Mouse (Mus musculus): ENCODE data around the gene Mfsd2b. TPM values are rescaled to one million over a fixed set of nuclear protein-coding genes. Genes with fewer than 3 reads are reported as not detected.

Gene Mfsd2b
- polyA plus RNA-seq, 1 experiment from 2014 or later, result 0.76 TPM

- Histone ChIP-seq H3K4me3 (ENCODE audit: low read length) (no peak overlapping the region), H3K27me3 (ENCODE audit: control insufficient read depth, insufficient read depth, low read length) (no peaks in the 10 kb centered on the region), H3K4me2 (ENCODE audit: low read depth, low read length) (no peak overlapping the region), H3K4me1 (ENCODE audit: control insufficient read depth, insufficient read depth, low read length) (no peaks in the 10 kb centered on the region), H3K9ac (ENCODE audit: low read length) (no peak overlapping the region), H3K9me3 (replicated peaks; ENCODE audit: control insufficient read depth, low read length) (no peaks in the 10 kb centered on the region), H3K36me3 (ENCODE audit: control insufficient read depth, insufficient read depth) (peaks cover 28% of the 10 kb centered on the region), H3K27ac (ENCODE audit: low read length) (no peak overlapping the region)
- WGBS, result 72% methylated on average over 2 of the region's 2 CpGs
- no peak for ATAC-seq (replicated peaks; ENCODE audit: extremely low read depth, insufficient read depth, low FRiP score)
Observed at GRCm38 (mm10) chr12:4882086-4882485, 7.9 kb upstream of the Mfsd2b start.

GRCm38 (mm10) chr12:4879048-4879447, 4.9 kb upstream of the Mfsd2b start:
- peaks cover 9% of the 10 kb centered on the region for H3K4me1 ChIP-seq (ENCODE audit: control insufficient read depth, insufficient read depth, low read length)
- no peak overlapping the region for H3K27ac ChIP-seq (ENCODE audit: low read length)
- H3K9me3 ChIP-seq (replicated peaks; ENCODE audit: control insufficient read depth, low read length), result no peaks in the 10 kb centered on the region
- H3K4me2 ChIP-seq (ENCODE audit: low read depth, low read length), result no peak overlapping the region
- H3K27me3 ChIP-seq (ENCODE audit: control insufficient read depth, insufficient read depth, low read length), result no peaks in the 10 kb centered on the region
- no peak overlapping the region for H3K4me3 ChIP-seq (ENCODE audit: low read length)
- WGBS, result 93% methylated on average over 5 of the region's 5 CpGs
- no peak for ATAC-seq (replicated peaks; ENCODE audit: extremely low read depth, insufficient read depth, low FRiP score)
- no peak overlapping the region for H3K9ac ChIP-seq (ENCODE audit: low read length)
- H3K36me3 ChIP-seq (ENCODE audit: control insufficient read depth, insufficient read depth), result peaks cover 28% of the 10 kb centered on the region

GRCm38 (mm10) chr12:4878296-4878783, 4.2 kb upstream of the Mfsd2b start:
- H3K36me3 ChIP-seq (ENCODE audit: control insufficient read depth, insufficient read depth), result peaks cover 25% of the 10 kb centered on the region
- H3K4me3 ChIP-seq (ENCODE audit: low read length), result no peak overlapping the region
- 72% methylated on average over 9 of the region's 9 CpGs for WGBS
- H3K4me1 ChIP-seq (ENCODE audit: control insufficient read depth, insufficient read depth, low read length), result peaks cover 15% of the 10 kb centered on the region
- no peaks in the 10 kb centered on the region for H3K27me3 ChIP-seq (ENCODE audit: control insufficient read depth, insufficient read depth, low read length)
- H3K9ac ChIP-seq (ENCODE audit: low read length), result no peak overlapping the region
- no peak for ATAC-seq (replicated peaks; ENCODE audit: extremely low read depth, insufficient read depth, low FRiP score)
- H3K27ac ChIP-seq (ENCODE audit: low read length), result no peak overlapping the region
- H3K4me2 ChIP-seq (ENCODE audit: low read depth, low read length), result no peak overlapping the region
- no peaks in the 10 kb centered on the region for H3K9me3 ChIP-seq (replicated peaks; ENCODE audit: control insufficient read depth, low read length)

GRCm38 (mm10) chr12:4875623-4876022, 1.5 kb upstream of the Mfsd2b start:
- Histone ChIP-seq H3K27ac (ENCODE audit: low read length) (no peak overlapping the region), H3K36me3 (ENCODE audit: control insufficient read depth, insufficient read depth) (peaks cover 12% of the 10 kb centered on the region), H3K4me2 (ENCODE audit: low read depth, low read length) (no peak overlapping the region), H3K4me1 (ENCODE audit: control insufficient read depth, insufficient read depth, low read length) (peaks cover 15% of the 10 kb centered on the region), H3K27me3 (ENCODE audit: control insufficient read depth, insufficient read depth, low read length) (no peaks in the 10 kb centered on the region), H3K4me3 (ENCODE audit: low read length) (no peak overlapping the region), H3K9me3 (replicated peaks; ENCODE audit: control insufficient read depth, low read length) (no peaks in the 10 kb centered on the region), H3K9ac (ENCODE audit: low read length) (no peak overlapping the region)
- WGBS, result 86% methylated on average over 8 of the region's 8 CpGs
- no peak for ATAC-seq (replicated peaks; ENCODE audit: extremely low read depth, insufficient read depth, low FRiP score)

GRCm38 (mm10) chr12:4873531-4873930, 628 bp downstream of the Mfsd2b start:
- Histone ChIP-seq H3K4me2 (ENCODE audit: low read depth, low read length) (peak overlapping the region; percentile 92), H3K4me1 (ENCODE audit: control insufficient read depth, insufficient read depth, low read length) (peaks cover 15% of the 10 kb centered on the region), H3K4me3 (ENCODE audit: low read length) (peak overlapping the region; percentile 41), H3K9ac (ENCODE audit: low read length) (peak overlapping the region; percentile 65), H3K27ac (ENCODE audit: low read length) (no peak overlapping the region), H3K27me3 (ENCODE audit: control insufficient read depth, insufficient read depth, low read length) (no peaks in the 10 kb centered on the region), H3K9me3 (replicated peaks; ENCODE audit: control insufficient read depth, low read length) (no peaks in the 10 kb centered on the region), H3K36me3 (ENCODE audit: control insufficient read depth, insufficient read depth) (peaks cover 3% of the 10 kb centered on the region; the same call in 1 of the 2 replicates)
- ATAC-seq (replicated peaks; ENCODE audit: extremely low read depth, insufficient read depth, low FRiP score), result no peak
- 70% methylated on average over 6 of the region's 6 CpGs for WGBS

- no peaks in the 10 kb centered on the region for H3K36me3 ChIP-seq (ENCODE audit: control insufficient read depth, insufficient read depth)
- 60% methylated on average over 5 of the region's 5 CpGs for WGBS
- H3K27ac ChIP-seq (ENCODE audit: low read length), result no peak overlapping the region
- peaks cover 15% of the 10 kb centered on the region for H3K4me1 ChIP-seq (ENCODE audit: control insufficient read depth, insufficient read depth, low read length)
- no peak for ATAC-seq (replicated peaks; ENCODE audit: extremely low read depth, insufficient read depth, low FRiP score)
- no peak overlapping the region for H3K4me3 ChIP-seq (ENCODE audit: low read length)
- H3K27me3 ChIP-seq (ENCODE audit: control insufficient read depth, insufficient read depth, low read length), result no peaks in the 10 kb centered on the region
- H3K9ac ChIP-seq (ENCODE audit: low read length), result no peak overlapping the region
- no peaks in the 10 kb centered on the region for H3K9me3 ChIP-seq (replicated peaks; ENCODE audit: control insufficient read depth, low read length)
- H3K4me2 ChIP-seq (ENCODE audit: low read depth, low read length), result no peak overlapping the region
Observed at GRCm38 (mm10) chr12:4872983-4873477, 1.1 kb downstream of the Mfsd2b start.

- Histone ChIP-seq H3K4me3 (ENCODE audit: low read length) (no peak overlapping the region), H3K4me2 (ENCODE audit: low read depth, low read length) (no peak overlapping the region), H3K9ac (ENCODE audit: low read length) (no peak overlapping the region), H3K9me3 (replicated peaks; ENCODE audit: control insufficient read depth, low read length) (no peaks in the 10 kb centered on the region), H3K27me3 (ENCODE audit: control insufficient read depth, insufficient read depth, low read length) (no peaks in the 10 kb centered on the region), H3K4me1 (ENCODE audit: control insufficient read depth, insufficient read depth, low read length) (peaks cover 15% of the 10 kb centered on the region), H3K27ac (ENCODE audit: low read length) (no peak overlapping the region), H3K36me3 (ENCODE audit: control insufficient read depth, insufficient read depth) (no peaks in the 10 kb centered on the region)
- 38% methylated on average over 4 of the region's 4 CpGs for WGBS
- ATAC-seq (replicated peaks; ENCODE audit: extremely low read depth, insufficient read depth, low FRiP score), result no peak
Observed at GRCm38 (mm10) chr12:4872273-4872672, 1.9 kb downstream of the Mfsd2b start.

GRCm38 (mm10) chr12:4871260-4871659, 2.9 kb downstream of the Mfsd2b start:
- Histone ChIP-seq H3K9ac (ENCODE audit: low read length) (no peak overlapping the region), H3K4me2 (ENCODE audit: low read depth, low read length) (no peak overlapping the region), H3K27ac (ENCODE audit: low read length) (no peak overlapping the region), H3K36me3 (ENCODE audit: control insufficient read depth, insufficient read depth) (no peaks in the 10 kb centered on the region), H3K4me3 (ENCODE audit: low read length) (no peak overlapping the region), H3K27me3 (ENCODE audit: control insufficient read depth, insufficient read depth, low read length) (no peaks in the 10 kb centered on the region), H3K9me3 (replicated peaks; ENCODE audit: control insufficient read depth, low read length) (no peaks in the 10 kb centered on the region), H3K4me1 (ENCODE audit: control insufficient read depth, insufficient read depth, low read length) (peaks cover 15% of the 10 kb centered on the region)
- WGBS, result 88% methylated on average over 5 of the region's 5 CpGs
- ATAC-seq (replicated peaks; ENCODE audit: extremely low read depth, insufficient read depth, low FRiP score), result no peak

GRCm38 (mm10) chr12:4868924-4869323, 5.2 kb downstream of the Mfsd2b start:
- no peaks in the 10 kb centered on the region for H3K27me3 ChIP-seq (ENCODE audit: control insufficient read depth, insufficient read depth, low read length)
- no peak overlapping the region for H3K4me3 ChIP-seq (ENCODE audit: low read length)
- no peak overlapping the region for H3K27ac ChIP-seq (ENCODE audit: low read length)
- no peak for ATAC-seq (replicated peaks; ENCODE audit: extremely low read depth, insufficient read depth, low FRiP score)
- H3K9me3 ChIP-seq (replicated peaks; ENCODE audit: control insufficient read depth, low read length), result no peaks in the 10 kb centered on the region
- peaks cover 11% of the 10 kb centered on the region for H3K4me1 ChIP-seq (ENCODE audit: control insufficient read depth, insufficient read depth, low read length)
- no peaks in the 10 kb centered on the region for H3K36me3 ChIP-seq (ENCODE audit: control insufficient read depth, insufficient read depth)
- H3K9ac ChIP-seq (ENCODE audit: low read length), result no peak overlapping the region
- no peak overlapping the region for H3K4me2 ChIP-seq (ENCODE audit: low read depth, low read length)
- 77% methylated on average over 8 of the region's 8 CpGs for WGBS

Data from heart, embryonic 16.5 days (tissue).